Mouse (Mus musculus) T-helper 2 cell (primary cell): Measurements from ENCODE around the gene Zfp322a.
"Not testable (repeated sequence)": the region's sequence is repeated elsewhere in the genome, so short reads cannot be mapped to it uniquely, and the experiment has no call there.

ENCODE experiments used
- in situ Hi-C: fragments of 300-600 bp; cut with MboI, MseI; formaldehyde crosslinking; loops from one replicate; pipeline ENCODE4 v1.15.1; 2025; ENCODE audit warnings: high pct_unique_total_duplicates

Gene Zfp322a

GRCm38 (mm10) chr13:23317305-23317889, 51.6 kb downstream of the Zfp322a start:
- in situ Hi-C loops: no loop called here

- in situ Hi-C loops: no loop called here
These were observed 55.9 kb downstream of the Zfp322a start for GRCm38 (mm10) chr13:23312909-23313669.

DNA sequence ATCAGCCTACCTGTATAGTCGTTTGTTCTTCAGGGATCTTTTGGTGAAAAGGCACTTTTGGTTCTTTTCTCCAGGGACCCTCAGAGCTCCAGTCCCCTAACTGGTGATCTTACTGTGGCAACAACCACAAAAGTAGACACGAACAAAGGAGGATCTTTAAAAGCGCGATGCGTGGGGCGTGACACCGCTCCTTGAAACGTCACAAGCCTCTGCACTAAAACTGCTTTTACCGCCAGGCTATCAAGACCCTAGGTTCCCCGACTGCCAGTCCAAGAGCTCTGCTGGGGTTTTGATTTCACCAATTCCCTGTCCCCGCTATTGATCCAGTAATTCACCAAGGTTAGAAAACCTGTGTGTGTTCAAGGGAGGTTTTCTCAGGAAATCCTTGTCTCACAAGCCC, 59.0 kb downstream of the Zfp322a start:
- in situ Hi-C loops: no loop called here

- in situ Hi-C loops: no loop called here
These were observed 59.5 kb downstream of the Zfp322a start for GRCm38 (mm10) chr13:23309495-23310011.

- in situ Hi-C loops: not testable (repeated sequence)
These were observed 60.2 kb downstream of the Zfp322a start for GRCm38 (mm10) chr13:23308639-23309307.

DNA sequence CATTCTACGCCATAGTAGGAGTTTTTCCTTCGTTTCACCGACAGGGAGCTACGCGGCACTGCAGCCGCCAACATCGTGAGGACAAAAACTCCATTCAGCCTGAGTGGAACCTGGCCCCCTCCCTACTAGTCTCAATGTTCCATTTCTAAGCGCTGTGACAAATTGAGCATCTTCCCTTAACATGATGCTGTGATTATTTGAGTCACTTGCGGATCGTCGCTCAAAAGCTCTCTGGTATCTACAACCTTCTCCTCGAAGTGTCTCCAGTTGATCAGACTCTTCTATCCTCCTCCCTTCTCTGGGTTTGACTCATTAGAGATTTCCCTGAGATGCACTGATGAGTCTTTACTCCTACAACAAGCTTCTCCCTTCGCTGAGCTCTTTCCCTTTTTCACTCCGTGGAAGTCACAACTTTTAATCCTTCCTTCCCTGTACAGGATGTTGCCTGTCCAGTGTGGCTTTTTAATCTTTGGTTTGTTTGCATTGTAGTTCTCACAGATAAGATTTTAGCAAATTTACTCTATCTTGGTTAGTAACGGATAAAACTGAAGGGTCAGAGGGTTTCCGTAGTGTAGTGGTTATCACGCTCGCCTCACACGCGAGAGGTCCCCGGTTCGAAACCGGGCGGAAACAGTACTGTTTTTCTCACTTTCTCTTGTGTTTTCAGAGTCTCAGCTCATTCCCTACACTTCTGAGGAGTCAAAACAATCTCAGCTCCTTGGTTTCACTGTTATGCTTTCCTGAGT, 61.8 kb downstream of the Zfp322a start:
- in situ Hi-C loops: no loop called here

- in situ Hi-C loops: no loop called here
These were observed 62.3 kb downstream of the Zfp322a start for GRCm38 (mm10) chr13:23306707-23307068.
